Mouse (Mus musculus): Measurements from ENCODE around the gene Trim58. TPM values are rescaled to one million over a fixed set of nuclear protein-coding genes. Genes with fewer than 3 reads are reported as not detected.

The Trim58 gene
- 1.5 and 1.9 TPM in 2 replicates for polyA plus RNA-seq (2015; fragmentation: Nextera tagmentation; extraction: Ambion mirVana)

- DNase-seq (ENCODE audit: low spot score) = peak; percentile 35
- peak; percentile 11; the same call in 1 of the 2 replicates for ATAC-seq (ENCODE audit: low FRiP score, low TSS enrichment)
- Histone ChIP-seq H3K36me3 (ENCODE audit: control insufficient read depth, insufficient read depth, low read length) (no peaks in the 10 kb centered on the region), H3K4me1 (replicated peaks; ENCODE audit: control insufficient read depth, insufficient read depth) (0 out of 2 replicates have a peak, but pooled peaks cover 2% of the 10 kb centered on the region), H3K27ac (replicated peaks) (no peak within 1 kb of the TSS), H3K4me3 (ENCODE audit: low read depth, low read length) (peak within 1 kb of the TSS; percentile 27), H3K4me2 (replicated peaks; ENCODE audit: low read depth) (peak within 1 kb of the TSS; percentile 59), H3K9me3 (ENCODE audit: control insufficient read depth, low read length) (no peaks in the 10 kb centered on the region), H3K9ac (ENCODE audit: low read length) (peak within 1 kb of the TSS; percentile 47; the same call in 1 of the 2 replicates), H3K27me3 (ENCODE audit: control insufficient read depth, insufficient read depth, low read length) (no peaks in the 10 kb centered on the region; the same call in 1 of the 2 replicates)
- TF ChIP-seq EP300 (optimal IDR thresholded peaks at IDR 0.05) (no peak), CTCF (IDR thresholded peaks at IDR 0.05; ENCODE audit: low read depth) (no peak)
- 2% methylated on average over 34 of the region's 34 CpGs for WGBS
These were observed at the start of gene Trim58 for GRCm38 (mm10) chr11:58640272-58640867. Gene Trim58, plus strand, starts transcription at chr11:58640465.

GRCm38 (mm10) chr11:58594814-58595213 lies 45.5 kb upstream of the Trim58 start, which contains the start of gene Olfr324:
Gene Olfr324, plus strand, starts transcription at chr11:58595114.
- Histone ChIP-seq H3K27ac (replicated peaks) (no peak within 1 kb of the TSS), H3K9me3 (ENCODE audit: control insufficient read depth, low read length) (no peaks in the 10 kb centered on the region), H3K9ac (ENCODE audit: low read length) (no peak within 1 kb of the TSS), H3K4me1 (replicated peaks; ENCODE audit: control insufficient read depth, insufficient read depth) (no peaks in the 10 kb centered on the region), H3K36me3 (ENCODE audit: control insufficient read depth, insufficient read depth, low read length) (no peaks in the 10 kb centered on the region), H3K4me3 (ENCODE audit: low read depth, low read length) (no peak within 1 kb of the TSS), H3K4me2 (replicated peaks; ENCODE audit: low read depth) (no peak within 1 kb of the TSS), H3K27me3 (ENCODE audit: control insufficient read depth, insufficient read depth, low read length) (no peaks in the 10 kb centered on the region)
- ATAC-seq (ENCODE audit: low FRiP score, low TSS enrichment) (no peak), DNase-seq (ENCODE audit: low spot score) (no peak)
- no peak for TF ChIP-seq CTCF (IDR thresholded peaks at IDR 0.05; ENCODE audit: low read depth)
- TF ChIP-seq EP300 (optimal IDR thresholded peaks at IDR 0.05) = no peak
- WGBS = 76% methylated on average over 6 of the region's 6 CpGs

DNA sequence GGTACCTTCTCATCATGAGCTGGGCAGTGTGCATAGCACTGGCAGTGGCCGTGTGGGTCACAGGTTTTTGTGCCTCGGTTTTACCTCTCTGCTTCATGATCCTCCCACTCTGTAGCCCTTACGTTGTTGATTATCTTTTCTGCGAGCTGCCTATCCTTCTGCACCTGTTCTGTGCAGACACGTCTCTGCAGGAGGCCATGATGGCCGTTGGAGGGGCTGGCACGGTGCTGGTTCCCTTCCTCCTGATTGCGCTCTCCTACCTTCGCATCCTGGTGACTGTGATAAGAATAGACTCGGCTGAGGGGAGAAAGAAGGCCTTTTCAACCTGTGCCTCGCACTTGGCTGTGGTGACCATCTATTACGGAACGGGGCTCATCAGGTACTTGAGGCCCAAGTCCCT lies 42.4 kb upstream of the Trim58 start:
- ATAC-seq (ENCODE audit: low FRiP score, low TSS enrichment) = no peak
- WGBS = 90% methylated on average over 13 of the region's 13 CpGs
- DNase-seq (ENCODE audit: low spot score) = no peak
- H3K4me3 ChIP-seq (ENCODE audit: low read depth, low read length) = no peak overlapping the region
- no peak overlapping the region for H3K4me2 ChIP-seq (replicated peaks; ENCODE audit: low read depth)
- no peak overlapping the region for H3K9ac ChIP-seq (ENCODE audit: low read length)
- H3K36me3 ChIP-seq (ENCODE audit: control insufficient read depth, insufficient read depth, low read length) = no peaks in the 10 kb centered on the region
- H3K9me3 ChIP-seq (ENCODE audit: control insufficient read depth, low read length) = no peaks in the 10 kb centered on the region
- H3K27ac ChIP-seq (replicated peaks) = no peak overlapping the region
- no peak for TF ChIP-seq CTCF (IDR thresholded peaks at IDR 0.05; ENCODE audit: low read depth)
- no peak for TF ChIP-seq EP300 (optimal IDR thresholded peaks at IDR 0.05)
- no peaks in the 10 kb centered on the region for H3K4me1 ChIP-seq (replicated peaks; ENCODE audit: control insufficient read depth, insufficient read depth)
- no peaks in the 10 kb centered on the region for H3K27me3 ChIP-seq (ENCODE audit: control insufficient read depth, insufficient read depth, low read length)

DNA sequence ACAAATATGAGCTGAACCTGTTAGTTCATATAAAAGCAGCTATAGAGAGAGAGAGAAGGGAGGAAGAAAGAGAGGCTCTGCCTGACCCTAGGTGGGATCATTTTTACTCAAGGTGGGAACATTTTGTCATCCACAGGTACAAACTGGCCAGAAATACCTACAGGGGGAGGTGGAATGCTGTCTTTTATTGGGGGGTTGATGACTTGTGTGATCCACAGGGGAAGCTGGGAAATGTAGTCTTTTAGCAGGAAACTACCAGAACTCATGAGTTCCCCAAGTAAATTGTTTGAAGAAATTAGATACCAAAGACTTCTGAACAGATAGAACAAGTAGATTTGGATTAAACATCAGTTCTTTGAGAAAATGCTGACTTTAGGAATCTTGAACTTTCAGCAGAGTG lies 38.2 kb upstream of the Trim58 start:
- no peak overlapping the region for H3K4me3 ChIP-seq (ENCODE audit: low read depth, low read length)
- no peak overlapping the region for H3K4me2 ChIP-seq (replicated peaks; ENCODE audit: low read depth)
- H3K36me3 ChIP-seq (ENCODE audit: control insufficient read depth, insufficient read depth, low read length) = no peaks in the 10 kb centered on the region
- H3K9me3 ChIP-seq (ENCODE audit: control insufficient read depth, low read length) = no peaks in the 10 kb centered on the region
- TF ChIP-seq EP300 (optimal IDR thresholded peaks at IDR 0.05) = no peak
- no peak for TF ChIP-seq CTCF (IDR thresholded peaks at IDR 0.05; ENCODE audit: low read depth)
- H3K9ac ChIP-seq (ENCODE audit: low read length) = no peak overlapping the region
- no peak for DNase-seq (ENCODE audit: low spot score)
- no peaks in the 10 kb centered on the region for H3K27me3 ChIP-seq (ENCODE audit: control insufficient read depth, insufficient read depth, low read length)
- no peak overlapping the region for H3K27ac ChIP-seq (replicated peaks)
- H3K4me1 ChIP-seq (replicated peaks; ENCODE audit: control insufficient read depth, insufficient read depth) = no peaks in the 10 kb centered on the region
- ATAC-seq (ENCODE audit: low FRiP score, low TSS enrichment) = no peak

DNA sequence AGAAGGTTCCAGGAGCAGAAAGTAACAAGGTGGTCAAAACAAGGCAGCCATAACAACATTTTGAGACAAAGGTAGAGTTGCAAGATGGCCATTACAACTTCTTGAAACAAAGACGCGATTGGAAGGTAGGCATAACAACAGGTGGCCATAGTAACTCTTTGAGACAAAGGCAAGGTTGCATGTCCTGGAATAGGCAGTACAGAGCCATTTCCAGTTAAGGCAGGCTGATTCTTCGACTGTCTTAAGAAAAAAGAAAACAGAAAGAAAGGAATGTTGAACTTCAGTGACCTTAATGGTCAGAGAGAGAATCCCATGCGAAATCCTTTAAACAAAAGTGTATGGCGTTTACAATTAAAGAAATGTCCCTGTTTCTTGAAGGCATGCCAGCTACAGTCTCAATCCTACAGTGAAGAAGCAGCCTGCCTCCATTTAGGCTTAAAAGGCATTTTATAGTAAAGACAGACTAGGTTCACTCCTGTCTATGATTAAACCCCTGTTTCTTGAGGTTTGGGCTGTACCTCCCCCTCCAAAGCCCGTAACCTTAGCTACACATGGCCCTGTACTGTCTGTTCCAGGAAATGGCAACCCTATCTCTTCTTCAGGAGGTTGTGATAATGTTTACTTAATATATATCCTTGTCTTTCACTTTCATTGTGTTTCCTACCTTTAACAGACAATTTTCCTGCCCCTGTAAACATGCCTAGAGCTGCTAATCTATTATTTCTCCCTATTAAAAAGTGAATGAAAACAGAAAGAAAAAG lies 37.3 kb upstream of the Trim58 start:
- TF ChIP-seq CTCF (IDR thresholded peaks at IDR 0.05; ENCODE audit: low read depth) (no peak), EP300 (optimal IDR thresholded peaks at IDR 0.05) (no peak)
- H3K9me3 ChIP-seq (ENCODE audit: control insufficient read depth, low read length) = no peaks in the 10 kb centered on the region
- no peak overlapping the region for H3K4me3 ChIP-seq (ENCODE audit: low read depth, low read length)
- 65% methylated on average over 6 of the region's 6 CpGs for WGBS
- H3K9ac ChIP-seq (ENCODE audit: low read length) = no peak overlapping the region
- DNase-seq (ENCODE audit: low spot score) (no peak), ATAC-seq (ENCODE audit: low FRiP score, low TSS enrichment) (no peak)
- no peak overlapping the region for H3K27ac ChIP-seq (replicated peaks)
- no peaks in the 10 kb centered on the region for H3K27me3 ChIP-seq (ENCODE audit: control insufficient read depth, insufficient read depth, low read length)
- H3K4me2 ChIP-seq (replicated peaks; ENCODE audit: low read depth) = no peak overlapping the region
- H3K36me3 ChIP-seq (ENCODE audit: control insufficient read depth, insufficient read depth, low read length) = no peaks in the 10 kb centered on the region
- H3K4me1 ChIP-seq (replicated peaks; ENCODE audit: control insufficient read depth, insufficient read depth) = no peaks in the 10 kb centered on the region

DNA sequence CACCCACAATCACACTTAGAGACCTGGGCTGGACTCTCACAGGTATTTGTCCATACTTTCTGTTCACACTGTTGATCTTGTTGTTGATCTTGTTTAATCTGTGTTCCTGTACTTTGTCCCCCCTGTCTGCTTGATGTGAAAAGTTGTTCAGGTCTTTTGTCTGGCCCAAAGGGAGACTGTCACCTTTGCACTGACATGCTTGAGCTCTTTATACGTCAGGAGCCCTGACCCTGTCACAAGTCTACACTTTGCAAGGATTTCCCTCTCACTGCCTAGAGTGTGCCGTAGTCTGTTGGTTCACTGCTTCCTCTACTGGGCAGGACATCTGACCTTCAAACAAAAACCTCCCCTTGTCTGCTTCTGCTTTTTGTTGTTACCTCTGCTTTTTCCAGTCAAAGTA lies 35.6 kb upstream of the Trim58 start:
- H3K9ac ChIP-seq (ENCODE audit: low read length) = no peak overlapping the region
- H3K4me2 ChIP-seq (replicated peaks; ENCODE audit: low read depth) = no peak overlapping the region
- DNase-seq (ENCODE audit: low spot score) = peak; percentile 31
- TF ChIP-seq EP300 (optimal IDR thresholded peaks at IDR 0.05) = no peak
- TF ChIP-seq CTCF (IDR thresholded peaks at IDR 0.05; ENCODE audit: low read depth) = no peak
- 50% methylated on average over 2 of the region's 2 CpGs for WGBS
- no peaks in the 10 kb centered on the region for H3K4me1 ChIP-seq (replicated peaks; ENCODE audit: control insufficient read depth, insufficient read depth)
- ATAC-seq (ENCODE audit: low FRiP score, low TSS enrichment) = peak; percentile 57
- no peaks in the 10 kb centered on the region for H3K9me3 ChIP-seq (ENCODE audit: control insufficient read depth, low read length)
- H3K27me3 ChIP-seq (ENCODE audit: control insufficient read depth, insufficient read depth, low read length) = no peaks in the 10 kb centered on the region
- H3K36me3 ChIP-seq (ENCODE audit: control insufficient read depth, insufficient read depth, low read length) = no peaks in the 10 kb centered on the region
- no peak overlapping the region for H3K27ac ChIP-seq (replicated peaks)
- H3K4me3 ChIP-seq (ENCODE audit: low read depth, low read length) = no peak overlapping the region
